Mouse (Mus musculus): ENCODE results near the gene Zdhhc17. TPM values are rescaled to one million over a fixed set of nuclear protein-coding genes. Genes with fewer than 3 reads are reported as not detected.
A peak's percentile ranks its signal among the peaks of the same experiment; 100 is the strongest.

The Zdhhc17 gene
- polyA plus RNA-seq, 1 experiment = 27.8 TPM

- DNase-seq = no peak
- Histone ChIP-seq H3K4me3 (replicated peaks; ENCODE audit: extremely low read depth, low read depth, low read length) (peak overlapping the region; percentile 99), H3K4me1 (ENCODE audit: control insufficient read depth, insufficient read depth, low read length) (no peaks in the 10 kb centered on the region; the same call in 1 of the 2 replicates)
- under 1% methylated on average over 28 of the region's 28 CpGs for WGBS
- TF ChIP-seq POLR2A (IDR thresholded peaks at IDR 0.05; ENCODE audit: borderline replicate concordance, extremely low read depth, low read depth, low read length) (no peak), CTCF (IDR thresholded peaks at IDR 0.05; ENCODE audit: insufficient read depth, low read length) (no peak)
Observed at GRCm38 (mm10) chr10:111009113-111009640, 763 bp downstream of the Zdhhc17 start.

DNA sequence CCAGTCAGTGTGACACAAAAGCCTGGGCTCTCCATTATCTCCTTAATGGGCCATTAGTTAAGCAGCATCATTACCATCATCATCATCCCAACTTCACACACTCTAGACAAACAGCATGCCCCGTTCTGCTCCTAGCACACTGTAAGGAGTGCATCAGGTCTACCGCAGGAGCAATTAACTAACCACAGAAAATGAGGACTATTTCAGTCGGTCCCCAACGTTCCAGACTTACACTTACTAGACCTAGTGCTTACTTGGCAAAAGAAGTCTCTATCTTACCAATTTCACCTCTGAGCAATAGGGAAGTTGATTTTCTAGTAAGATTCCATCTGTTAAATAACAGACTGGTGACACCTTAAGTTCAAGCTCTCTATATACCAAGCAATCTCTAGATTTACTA is 2.3 kb downstream of the Zdhhc17 start:
- Histone ChIP-seq H3K4me1 (ENCODE audit: control insufficient read depth, insufficient read depth, low read length) (no peaks in the 10 kb centered on the region; the same call in 1 of the 2 replicates), H3K4me3 (replicated peaks; ENCODE audit: extremely low read depth, low read depth, low read length) (no peak overlapping the region)
- no peak for TF ChIP-seq CTCF (IDR thresholded peaks at IDR 0.05; ENCODE audit: insufficient read depth, low read length)
- no peak for TF ChIP-seq POLR2A (IDR thresholded peaks at IDR 0.05; ENCODE audit: borderline replicate concordance, extremely low read depth, low read depth, low read length)
- DNase-seq = no peak
- WGBS = 77% methylated on average over 4 of the region's 4 CpGs

DNA sequence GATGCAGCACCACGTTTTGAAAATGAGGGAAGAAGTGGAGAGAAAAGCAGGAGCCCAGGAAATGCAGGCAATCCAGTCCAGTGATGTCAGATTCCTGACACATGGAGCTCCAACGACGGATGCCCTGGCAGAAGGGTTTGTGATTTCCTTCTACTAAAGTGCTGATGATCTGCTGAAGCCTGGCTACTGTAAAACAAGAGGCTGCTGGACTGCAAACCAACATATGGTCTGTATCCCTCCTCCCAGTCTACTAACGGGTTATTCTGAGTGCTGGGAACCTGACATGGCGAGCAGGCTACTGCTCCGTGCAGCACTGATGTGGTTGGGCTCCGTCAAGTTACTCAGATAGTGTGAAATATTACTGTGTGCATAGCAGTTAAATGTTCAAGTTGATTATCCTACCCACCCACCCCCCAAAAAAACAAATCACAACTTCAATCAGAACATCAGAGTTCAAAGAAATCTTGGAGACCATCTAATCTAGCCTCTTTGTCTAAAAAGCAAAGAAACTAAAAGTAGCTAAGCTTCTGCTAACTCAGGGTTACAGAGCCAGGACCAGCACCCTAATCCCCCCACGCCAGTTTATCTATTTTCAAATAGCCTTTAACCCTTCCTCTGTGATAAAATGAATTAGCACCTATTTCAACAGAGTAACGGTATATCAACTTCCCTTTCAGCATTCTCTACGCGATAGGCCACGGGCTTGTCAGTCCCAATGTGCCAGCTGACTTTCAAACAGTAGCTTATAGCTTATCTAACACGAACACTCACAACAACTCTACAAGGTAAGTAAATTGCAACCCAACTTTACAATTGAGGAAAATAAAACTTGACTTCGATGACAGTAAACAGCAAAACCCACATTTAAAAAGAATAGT is 4.1 kb downstream of the Zdhhc17 start:
- H3K4me3 ChIP-seq (replicated peaks; ENCODE audit: extremely low read depth, low read depth, low read length) = no peak overlapping the region
- DNase-seq = no peak
- no peaks in the 10 kb centered on the region; the same call in 1 of the 2 replicates for H3K4me1 ChIP-seq (ENCODE audit: control insufficient read depth, insufficient read depth, low read length)
- 47% methylated on average over 14 of the region's 14 CpGs for WGBS
- TF ChIP-seq CTCF (IDR thresholded peaks at IDR 0.05; ENCODE audit: insufficient read depth, low read length) (no peak), POLR2A (IDR thresholded peaks at IDR 0.05; ENCODE audit: borderline replicate concordance, extremely low read depth, low read depth, low read length) (no peak)

DNA sequence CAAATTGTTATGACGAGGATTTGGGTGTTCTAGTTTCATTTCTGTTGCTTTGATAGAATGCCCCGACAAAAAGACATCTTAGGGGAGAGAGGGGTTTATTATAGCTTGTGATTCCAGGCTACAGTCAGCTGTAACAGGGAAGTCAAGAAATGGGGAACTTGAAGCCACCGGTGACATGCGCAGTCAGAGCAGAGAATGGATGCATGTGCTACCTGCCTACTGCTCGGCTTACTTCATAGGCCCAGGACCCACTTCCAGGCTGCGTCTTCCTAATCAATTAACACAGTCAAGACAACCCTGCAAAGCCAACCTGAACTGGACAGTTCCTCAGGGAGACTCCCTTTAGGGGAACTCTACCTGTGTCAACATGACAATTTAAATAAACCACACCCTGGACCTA is 5.7 kb downstream of the Zdhhc17 start:
- DNase-seq = no peak
- no peaks in the 10 kb centered on the region; the same call in 1 of the 2 replicates for H3K4me1 ChIP-seq (ENCODE audit: control insufficient read depth, insufficient read depth, low read length)
- no peak overlapping the region for H3K4me3 ChIP-seq (replicated peaks; ENCODE audit: extremely low read depth, low read depth, low read length)
- 80% methylated on average over 6 of the region's 6 CpGs for WGBS
- no peak for TF ChIP-seq POLR2A (IDR thresholded peaks at IDR 0.05; ENCODE audit: borderline replicate concordance, extremely low read depth, low read depth, low read length)
- TF ChIP-seq CTCF (IDR thresholded peaks at IDR 0.05; ENCODE audit: insufficient read depth, low read length) = no peak

- Histone ChIP-seq H3K4me1 (ENCODE audit: control insufficient read depth, insufficient read depth, low read length) (peaks cover 5% of the 10 kb centered on the region; the same call in 1 of the 2 replicates), H3K4me3 (replicated peaks; ENCODE audit: extremely low read depth, low read depth, low read length) (no peak overlapping the region)
- no peak for TF ChIP-seq CTCF (IDR thresholded peaks at IDR 0.05; ENCODE audit: insufficient read depth, low read length)
- no peak for TF ChIP-seq POLR2A (IDR thresholded peaks at IDR 0.05; ENCODE audit: borderline replicate concordance, extremely low read depth, low read depth, low read length)
- no peak for DNase-seq
- 57% methylated on average over 5 of the region's 5 CpGs for WGBS
Observed at GRCm38 (mm10) chr10:110999201-110999600, 10.7 kb downstream of the Zdhhc17 start.

GRCm38 (mm10) chr10:110997180-110997579 is 12.8 kb downstream of the Zdhhc17 start:
- WGBS = 73% methylated on average over 6 of the region's 6 CpGs

GRCm38 (mm10) chr10:110994761-110995160 is 15.2 kb downstream of the Zdhhc17 start:
- DNase-seq = no peak
- Histone ChIP-seq H3K4me1 (ENCODE audit: control insufficient read depth, insufficient read depth, low read length) (peaks cover 15% of the 10 kb centered on the region), H3K4me3 (replicated peaks; ENCODE audit: extremely low read depth, low read depth, low read length) (no peak overlapping the region)
- no peak for TF ChIP-seq CTCF (IDR thresholded peaks at IDR 0.05; ENCODE audit: insufficient read depth, low read length)
- TF ChIP-seq POLR2A (IDR thresholded peaks at IDR 0.05; ENCODE audit: borderline replicate concordance, extremely low read depth, low read depth, low read length) = no peak
- 42% methylated on average over 5 of the region's 5 CpGs for WGBS

More at GRCm38 (mm10) chr10:110997180-110997579, 12.8 kb downstream of the Zdhhc17 start:
- H3K4me1 ChIP-seq (ENCODE audit: control insufficient read depth, insufficient read depth, low read length) = peaks cover 6% of the 10 kb centered on the region; the same call in 1 of the 2 replicates
- TF ChIP-seq POLR2A (IDR thresholded peaks at IDR 0.05; ENCODE audit: borderline replicate concordance, extremely low read depth, low read depth, low read length) (no peak), CTCF (IDR thresholded peaks at IDR 0.05; ENCODE audit: insufficient read depth, low read length) (no peak)
- H3K4me3 ChIP-seq (replicated peaks; ENCODE audit: extremely low read depth, low read depth, low read length) = no peak overlapping the region
- DNase-seq = no peak

- DNase-seq = no peak
- Histone ChIP-seq H3K4me3 (replicated peaks; ENCODE audit: extremely low read depth, low read depth, low read length) (no peak overlapping the region), H3K4me1 (ENCODE audit: control insufficient read depth, insufficient read depth, low read length) (peaks cover 15% of the 10 kb centered on the region)
- WGBS = 58% methylated on average over 5 of the region's 5 CpGs
- no peak for TF ChIP-seq POLR2A (IDR thresholded peaks at IDR 0.05; ENCODE audit: borderline replicate concordance, extremely low read depth, low read depth, low read length)
Observed at GRCm38 (mm10) chr10:110993249-110993648, 16.7 kb downstream of the Zdhhc17 start.

GRCm38 (mm10) chr10:110992047-110992431 is 17.9 kb downstream of the Zdhhc17 start:
- no peak for TF ChIP-seq POLR2A (IDR thresholded peaks at IDR 0.05; ENCODE audit: borderline replicate concordance, extremely low read depth, low read depth, low read length)
- no peak for TF ChIP-seq CTCF (IDR thresholded peaks at IDR 0.05; ENCODE audit: insufficient read depth, low read length)
- WGBS = 19% methylated on average over 9 of the region's 9 CpGs
- H3K4me1 ChIP-seq (ENCODE audit: control insufficient read depth, insufficient read depth, low read length) = peaks cover 15% of the 10 kb centered on the region
- no peak overlapping the region for H3K4me3 ChIP-seq (replicated peaks; ENCODE audit: extremely low read depth, low read depth, low read length)
- DNase-seq = no peak

Data from lung, adult 2 months (tissue).